Mouse (Mus musculus): ENCODE data around the gene Sf3a3.

- TF ChIP-seq CTCF (conservative IDR thresholded peaks at IDR 0.05; ENCODE audit: insufficient read depth, insufficient read length, low read depth, low read length), result no peak
- TF ChIP-seq POLR2A (IDR thresholded peaks at IDR 0.05; ENCODE audit: low read depth, low read length), result no peak
Observed at GRCm38 (mm10) chr4:124774429-124774828, 59.9 kb downstream of the Sf3a3 start.
